Mouse (Mus musculus) thymus, adult 2 months (tissue): ENCODE data around the gene Rpl10-ps3.

ENCODE experiments used
- CTCF ChIP-seq: fragments of 200-500 bp; IDR thresholded peaks from 2 replicates; pipeline ENCODE4 v1.5.1; 2012; ENCODE audit warnings: mild to moderate bottlenecking, control low read depth, low read length, moderate library complexity, borderline replicate concordance; ENCODE audit not compliant: control insufficient read depth, poor library complexity, insufficient read depth; ENCODE audit errors: extremely low read depth
- POLR2A ChIP-seq: fragments of 200-500 bp; IDR thresholded peaks from 2 replicates; pipeline ENCODE4 v1.6.1; 2012; ENCODE audit warnings: mild to moderate bottlenecking, low read length, control low read depth, moderate library complexity; ENCODE audit not compliant: control insufficient read depth, poor library complexity, insufficient read depth; ENCODE audit errors: extremely low read depth

- TF ChIP-seq CTCF (no peak), POLR2A (no peak)
Measured at GRCm38 (mm10) chr9:50335539-50336325, 9.0 kb downstream of the Rpl10-ps3 start.
